Mouse (Mus musculus) megakaryocyte, embryonic 14.5 days (primary cell): ENCODE data around the gene Noto.

Source experiments
- FLI1 ChIP-seq: IDR thresholded peaks from 2 replicates; pipeline ENCODE4 v1.6.1; 2012; ENCODE audit warnings: low read length, inconsistent platforms, mixed read lengths
- GATA1 ChIP-seq: IDR thresholded peaks from 3 replicates; pipeline ENCODE4 v1.6.1; 2012; ENCODE audit warnings: mixed read lengths, low read length, inconsistent platforms, borderline replicate concordance

DNA sequence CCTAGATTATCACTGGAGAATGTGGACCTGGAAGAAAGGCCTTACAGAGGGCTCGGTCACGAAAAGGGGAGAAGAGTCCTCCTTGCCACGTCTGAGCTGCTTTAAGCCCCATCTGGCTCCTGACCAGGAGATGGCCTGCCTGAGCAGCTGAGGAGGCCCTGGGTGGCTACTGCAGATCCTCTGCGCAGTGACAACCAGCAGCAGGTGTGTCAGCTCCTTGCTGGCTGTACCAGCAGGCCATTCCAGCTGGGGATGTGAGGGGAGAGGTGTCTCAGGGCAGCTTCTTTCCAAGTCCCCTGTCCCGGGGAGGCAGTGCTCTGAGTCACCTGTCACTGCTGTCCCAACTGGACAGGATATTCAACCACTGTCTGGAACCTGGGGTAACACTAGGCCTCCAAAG, 48.9 kb downstream of the Noto start:
- TF ChIP-seq GATA1: no peak
- TF ChIP-seq FLI1: no peak
